Mouse (Mus musculus) brain, embryonic 14.5 days (tissue): ENCODE measurements around the gene Pkd1l3.

Experiments
- CTCF ChIP-seq: fragments of 200-500 bp; IDR thresholded peaks from 2 replicates; pipeline ENCODE4 v1.5.1; 2012; ENCODE audit warnings: inconsistent platforms, mild to moderate bottlenecking, moderate library complexity, borderline replicate concordance; ENCODE audit not compliant: insufficient read depth, insufficient read length; ENCODE audit errors: extremely low read depth
- POLR2A ChIP-seq: fragments of 200-500 bp; IDR thresholded peaks from 2 replicates; pipeline ENCODE4 v1.6.1; 2012; ENCODE audit warnings: mild to moderate bottlenecking, inconsistent platforms, borderline replicate concordance; ENCODE audit not compliant: poor library complexity, insufficient read depth, insufficient read length, severe bottlenecking; ENCODE audit errors: extremely low read depth

DNA sequence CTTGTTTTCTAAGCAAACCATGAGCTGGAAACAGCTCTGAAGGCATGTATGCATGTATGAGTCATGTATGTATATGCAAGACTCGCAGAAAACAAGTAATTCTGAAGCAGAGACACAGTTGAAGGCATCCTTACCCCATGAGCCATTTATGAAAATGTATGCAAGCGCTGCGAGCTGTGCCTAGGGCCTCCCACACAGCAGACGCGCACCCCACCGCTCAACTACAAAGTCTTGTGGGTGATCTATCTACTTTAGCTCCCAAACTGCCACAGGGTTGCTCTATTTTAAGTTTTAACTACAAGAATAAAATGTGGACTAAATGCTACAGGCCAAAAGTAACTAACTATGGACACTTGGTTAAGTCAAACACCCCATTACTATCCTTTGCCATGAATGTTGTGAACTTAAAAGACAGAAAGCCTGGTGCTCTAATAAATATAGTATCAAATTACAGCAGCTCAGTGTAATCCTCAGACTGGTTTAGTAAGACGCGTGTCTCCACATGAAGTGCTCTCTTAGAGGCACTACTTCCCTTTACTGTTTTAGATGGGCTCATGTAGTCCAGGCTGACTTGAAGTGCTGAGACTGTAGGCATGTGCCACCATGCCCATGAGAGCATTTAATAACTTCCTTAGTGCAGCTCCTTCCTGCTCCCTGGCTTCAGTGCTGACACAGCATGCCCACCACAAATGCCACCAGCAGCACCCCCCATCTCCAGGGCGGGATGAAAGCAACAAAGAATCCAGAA, 61.8 kb downstream of the Pkd1l3 start:
- TF ChIP-seq CTCF (no peak), POLR2A (no peak)
